Mouse (Mus musculus) WW6 (cell line): ENCODE measurements around the gene Ube2e3.

Experiments
- DNase-seq: peaks from one replicate; pipeline ENCODE4 v3.0.0-alpha.2; 2013; ENCODE audit warnings: low read depth, low spot score

Gene Ube2e3

DNA sequence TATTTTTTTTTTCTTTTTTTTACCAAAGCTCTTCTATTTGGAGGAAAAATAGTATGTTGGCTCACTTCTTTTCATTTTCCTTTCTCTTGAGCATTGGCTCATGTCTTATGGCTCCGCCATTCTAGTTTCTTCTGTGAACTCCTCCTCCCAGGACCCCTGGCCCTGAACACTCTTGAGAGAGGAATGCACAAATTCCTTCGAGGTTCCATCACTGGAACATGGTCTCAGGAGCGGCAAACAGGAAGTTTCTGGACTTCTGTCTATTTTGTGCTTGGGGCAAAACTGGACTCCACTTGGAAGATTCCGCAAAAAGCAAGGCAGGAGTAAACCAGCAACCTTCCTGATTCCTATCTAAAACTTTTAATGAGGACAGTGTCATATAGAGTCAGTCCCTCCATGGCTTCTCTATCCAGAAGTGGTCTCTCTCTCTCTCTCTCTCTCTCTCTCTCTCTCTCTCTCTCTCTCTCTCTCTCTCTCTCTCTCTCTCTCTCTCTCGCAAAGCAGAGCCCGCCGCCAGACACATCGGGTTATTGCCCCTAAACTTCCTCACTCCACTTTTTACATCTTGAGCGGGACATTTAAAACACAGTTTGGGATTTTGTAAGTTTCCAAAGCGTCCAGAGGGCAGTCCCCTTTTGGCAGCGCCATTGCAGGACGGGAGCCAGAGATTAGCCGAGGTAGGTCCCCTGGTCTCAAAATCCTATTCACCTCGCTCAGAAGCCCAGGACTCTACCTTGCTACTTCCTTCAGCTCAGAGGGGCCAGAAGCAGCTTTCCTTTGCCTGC, at the start of gene Ube2e3:
TSS of gene Ube2e3 (plus strand) at position 399 of the 785 bp plus-strand sequence.
- no peak for DNase-seq

GRCm38 (mm10) chr2:78829887-78830286, 38.0 kb upstream of the Ube2e3 start:
- no peak for DNase-seq

DNA sequence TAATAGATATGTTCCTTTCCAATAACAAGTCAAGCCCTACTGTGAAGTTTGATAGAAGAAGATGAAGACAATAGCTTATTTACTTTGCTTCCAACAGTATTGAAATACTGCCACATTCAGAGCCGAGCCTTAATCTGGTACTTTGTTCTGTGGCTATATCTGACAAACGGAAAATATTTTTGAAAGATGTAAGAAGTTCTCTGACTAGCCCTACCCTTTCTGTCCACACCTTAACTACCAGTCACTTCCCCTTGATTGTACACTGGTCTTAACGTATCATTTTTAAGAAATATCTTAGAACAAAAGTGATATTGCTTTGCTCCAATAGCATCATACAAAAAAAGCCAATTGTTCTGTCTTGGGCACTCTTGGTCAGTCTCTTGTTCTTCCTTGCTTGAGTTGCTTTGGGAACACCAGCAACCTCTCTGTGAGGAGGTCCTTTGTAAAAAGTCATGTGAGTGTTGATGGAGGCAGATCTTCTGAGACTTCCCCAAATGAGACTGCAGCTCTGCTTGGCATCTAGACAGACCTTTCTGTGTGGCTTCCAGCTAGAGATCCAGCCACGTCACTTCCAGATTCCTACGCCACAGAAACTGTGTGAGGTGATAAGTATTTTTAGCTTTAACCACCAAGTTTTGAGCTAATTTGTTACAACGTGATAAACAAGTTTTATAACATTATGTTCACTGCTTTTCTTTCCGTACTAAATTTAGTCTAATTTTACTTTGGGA, 26.3 kb upstream of the Ube2e3 start:
- no peak for DNase-seq

DNA sequence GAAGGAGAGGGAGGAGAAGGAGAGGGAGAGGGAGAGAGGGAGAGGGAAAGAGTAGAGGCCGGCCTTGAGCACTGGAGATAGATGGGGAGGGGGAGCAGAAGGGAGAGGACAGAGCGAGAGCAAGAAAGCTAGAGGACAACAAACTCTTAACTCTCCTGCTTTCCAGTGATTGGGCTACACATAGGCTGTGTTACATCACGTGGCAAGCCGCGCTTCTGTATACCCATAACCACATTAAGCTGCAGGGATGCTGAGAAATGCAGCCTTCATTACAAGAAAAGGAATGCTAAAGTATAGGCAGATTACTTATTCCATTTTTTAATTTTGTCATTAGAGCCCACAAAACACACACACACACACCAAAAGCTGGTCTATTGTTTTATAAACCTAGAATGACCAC, 23.6 kb upstream of the Ube2e3 start:
- DNase-seq: no peak

GRCm38 (mm10) chr2:78845274-78845673, 22.6 kb upstream of the Ube2e3 start:
- DNase-seq: no peak

DNA sequence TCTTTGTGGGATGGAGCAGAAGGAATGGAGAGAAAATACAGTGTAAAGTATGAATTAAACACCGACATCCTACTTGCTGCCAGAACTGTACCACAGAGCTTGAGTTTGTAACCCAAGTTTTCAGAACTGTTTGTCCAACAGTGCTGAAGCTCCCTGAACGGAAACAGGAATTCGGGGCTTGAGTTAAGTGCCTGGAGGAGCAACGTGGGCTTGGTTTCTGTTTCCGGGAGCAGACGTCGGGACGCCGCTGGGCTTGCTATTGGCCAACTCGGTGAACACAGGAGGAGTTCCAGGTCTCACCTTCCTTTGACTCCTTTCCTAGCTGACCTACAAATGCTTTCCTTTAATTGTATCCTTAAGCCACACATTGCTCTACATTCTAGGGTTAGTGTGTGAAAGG, 22.2 kb upstream of the Ube2e3 start:
- no peak for DNase-seq

GRCm38 (mm10) chr2:78854315-78854714, 13.6 kb upstream of the Ube2e3 start:
- no peak for DNase-seq

DNA sequence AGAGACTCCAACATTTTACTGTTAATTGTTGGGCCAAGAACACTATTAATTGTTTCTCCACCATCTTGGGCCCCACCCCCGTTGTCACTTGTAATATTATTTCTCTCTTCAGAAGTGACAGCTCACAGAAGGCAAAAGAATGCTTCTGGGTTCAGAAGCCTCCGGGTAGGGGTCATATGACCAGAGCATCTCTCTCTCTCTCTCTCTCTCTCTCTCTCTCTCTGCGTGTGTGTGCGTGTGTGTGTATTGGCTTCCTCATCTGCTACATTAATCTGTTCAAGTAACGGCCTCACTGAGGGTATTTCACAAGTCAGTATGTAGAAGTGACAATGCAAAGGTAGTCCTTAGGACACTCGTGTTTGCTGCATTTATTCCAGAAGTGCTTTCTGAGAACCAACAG, 9.3 kb upstream of the Ube2e3 start:
- DNase-seq: no peak

DNA sequence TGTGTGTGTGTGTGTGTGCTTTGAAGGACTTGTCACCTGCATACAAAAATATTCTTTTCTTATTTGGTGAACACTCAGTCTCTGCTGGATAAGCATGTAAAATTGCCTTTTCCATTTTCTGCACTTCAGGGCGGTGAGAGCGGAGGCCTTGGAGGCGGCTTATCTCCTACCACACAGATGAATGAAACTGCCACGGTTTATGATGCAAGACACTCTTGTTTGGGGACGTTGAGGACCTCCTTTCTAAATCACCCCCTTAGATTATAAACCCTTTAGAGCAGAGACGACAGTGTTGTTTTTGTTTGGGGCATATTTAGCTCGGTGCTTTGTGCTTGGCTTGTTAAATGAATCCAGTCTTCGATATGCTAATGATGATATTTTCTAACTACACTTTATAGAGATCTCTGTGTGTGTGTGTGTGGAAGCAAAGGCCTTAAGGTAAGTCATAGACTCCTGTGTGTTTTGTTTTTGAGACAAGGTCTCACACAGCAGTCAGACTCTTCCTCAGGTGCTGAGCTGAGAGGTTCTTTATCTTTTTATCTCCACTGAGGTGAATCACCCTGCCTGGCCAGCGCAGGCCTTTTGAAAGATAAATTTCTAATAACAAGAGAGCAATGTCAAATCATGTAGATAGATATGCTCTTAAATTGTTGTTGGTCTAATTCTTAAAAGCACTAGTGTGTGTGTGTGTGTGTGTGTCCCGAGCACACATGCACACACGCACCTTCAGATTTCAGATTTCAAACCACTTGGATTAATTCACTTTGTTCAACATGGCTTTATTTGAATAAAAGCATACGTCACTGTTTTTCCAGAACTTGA, 8.4 kb upstream of the Ube2e3 start:
- no peak for DNase-seq

- DNase-seq: no peak
These were observed 7.9 kb upstream of the Ube2e3 start for GRCm38 (mm10) chr2:78860088-78860372.

DNA sequence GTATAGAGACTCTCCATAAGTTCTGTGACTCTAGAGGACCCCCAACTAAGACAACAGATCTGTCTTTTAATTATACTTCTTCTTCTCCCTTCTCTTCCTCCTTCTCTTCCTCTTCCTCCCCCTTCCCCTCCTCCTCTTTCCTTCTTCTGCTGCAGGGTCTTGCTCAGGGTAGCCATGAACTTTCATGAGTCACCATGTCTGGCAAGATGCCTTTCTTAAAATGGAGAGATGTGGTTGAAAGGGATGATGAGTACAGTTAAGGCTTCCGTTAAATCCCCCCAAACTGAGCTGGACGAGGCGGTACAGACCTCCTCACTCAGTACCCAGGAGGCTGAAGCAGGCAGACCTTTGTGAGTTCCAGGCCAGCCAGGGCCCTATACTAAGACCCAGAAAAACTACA, 3.8 kb upstream of the Ube2e3 start:
- no peak for DNase-seq

DNA sequence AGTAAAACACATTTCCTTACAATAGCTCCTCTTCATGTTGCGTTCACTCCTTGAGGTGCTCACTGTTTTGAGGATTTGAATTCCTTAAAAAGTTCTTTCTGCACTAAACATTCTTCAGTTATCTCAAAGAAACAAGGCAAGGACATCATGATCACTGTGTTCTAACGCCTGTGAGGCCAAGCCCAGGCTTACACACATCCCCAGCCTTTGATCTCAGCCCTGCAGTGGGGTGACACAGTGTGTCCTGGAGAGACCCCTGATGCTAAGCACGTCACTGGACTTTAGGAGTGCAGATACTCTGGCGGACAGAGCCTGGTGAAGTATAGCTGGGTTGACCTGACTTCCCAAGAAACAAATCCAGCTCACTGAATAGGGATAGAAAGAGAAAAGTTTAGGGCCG, 3.1 kb upstream of the Ube2e3 start:
- DNase-seq: no peak

DNA sequence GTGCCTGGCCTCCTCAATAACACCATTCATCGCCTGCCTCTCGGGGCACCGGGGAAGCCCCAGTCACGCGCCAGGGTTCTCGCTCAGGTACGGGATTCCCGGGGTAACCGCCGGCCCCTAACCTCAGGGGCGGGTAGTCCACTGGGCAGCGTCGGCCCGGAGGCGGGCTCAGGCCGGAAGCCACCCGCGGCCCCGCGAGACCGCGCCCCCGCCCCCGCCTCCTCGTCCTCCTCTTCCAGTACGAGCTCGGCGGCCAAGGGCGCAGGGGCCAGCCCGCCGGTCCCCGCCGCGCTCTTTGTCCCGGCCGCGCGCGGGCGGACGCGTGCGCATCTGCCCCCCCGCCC, 559 bp downstream of the Ube2e3 start:
- DNase-seq: peak; percentile 77

GRCm38 (mm10) chr2:78868951-78869720, 1.2 kb downstream of the Ube2e3 start:
- no peak for DNase-seq

GRCm38 (mm10) chr2:78869721-78870442, 2.0 kb downstream of the Ube2e3 start:
- DNase-seq: no peak

DNA sequence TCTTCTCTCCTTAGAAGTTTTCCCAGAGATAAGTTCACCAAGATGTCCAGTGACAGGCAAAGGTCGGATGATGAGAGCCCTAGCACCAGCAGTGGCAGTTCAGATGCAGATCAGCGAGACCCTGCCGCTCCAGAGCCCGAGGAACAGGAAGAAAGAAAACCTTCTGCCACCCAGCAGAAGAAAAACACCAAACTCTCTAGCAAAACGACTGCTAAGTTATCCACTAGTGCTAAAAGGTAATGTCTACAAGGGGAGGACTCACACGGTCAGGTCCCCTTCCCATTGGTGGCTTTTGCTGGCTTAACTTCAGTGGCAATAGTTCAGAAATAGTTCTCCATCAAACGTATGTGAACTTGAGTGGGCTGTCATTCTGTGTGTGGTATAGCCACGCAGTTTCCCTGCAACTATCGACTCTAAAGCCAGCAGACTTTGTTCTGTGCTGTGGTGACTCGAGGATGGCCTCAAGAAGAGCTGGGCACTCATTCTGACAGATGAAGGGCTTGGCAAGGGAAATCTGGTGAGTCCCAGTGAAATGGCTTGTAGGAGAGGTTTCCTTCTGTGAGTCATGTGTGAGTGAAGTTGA, 2.6 kb downstream of the Ube2e3 start:
- DNase-seq: no peak

DNA sequence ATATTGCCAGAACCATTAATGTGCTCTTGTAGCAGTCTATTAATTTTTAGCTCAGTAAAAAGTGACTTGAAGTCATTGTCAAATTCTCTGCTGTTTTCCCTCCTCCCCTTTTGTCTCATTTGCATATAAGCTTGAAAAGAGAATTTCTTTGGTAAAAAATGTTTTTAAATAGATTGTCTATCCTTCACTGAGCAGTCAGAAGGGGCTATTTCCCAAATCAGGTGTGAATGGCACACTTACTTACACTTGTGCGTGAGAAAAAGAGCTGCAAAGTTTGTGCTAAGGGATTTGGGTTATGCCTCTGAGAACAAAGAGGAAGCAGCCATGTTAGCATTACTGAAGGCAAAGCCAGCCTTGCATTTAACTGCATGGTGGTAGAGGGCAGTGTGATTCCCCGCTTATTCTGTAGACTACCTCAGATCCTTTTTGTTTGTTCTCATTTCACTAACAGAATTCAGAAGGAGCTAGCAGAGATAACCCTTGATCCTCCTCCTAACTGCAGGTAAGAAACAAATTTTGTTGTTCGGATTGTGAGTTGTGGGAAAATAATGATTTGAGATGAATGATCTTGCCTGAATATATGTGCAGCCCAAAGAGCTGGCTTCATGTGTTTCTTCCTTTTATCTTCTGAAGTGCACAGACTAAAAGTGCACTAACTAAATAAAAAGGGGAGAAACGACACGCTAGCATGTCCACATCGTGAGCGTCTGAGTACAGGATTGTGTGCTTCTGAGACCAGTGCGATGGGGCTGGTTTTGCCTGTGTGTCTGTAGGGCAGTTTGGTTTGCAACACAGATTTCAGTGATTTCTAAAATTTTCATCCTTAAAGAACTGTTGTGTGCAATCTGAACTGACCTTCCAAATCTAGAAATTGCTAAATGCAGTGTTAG, 4.3 kb downstream of the Ube2e3 start:
- no peak for DNase-seq

DNA sequence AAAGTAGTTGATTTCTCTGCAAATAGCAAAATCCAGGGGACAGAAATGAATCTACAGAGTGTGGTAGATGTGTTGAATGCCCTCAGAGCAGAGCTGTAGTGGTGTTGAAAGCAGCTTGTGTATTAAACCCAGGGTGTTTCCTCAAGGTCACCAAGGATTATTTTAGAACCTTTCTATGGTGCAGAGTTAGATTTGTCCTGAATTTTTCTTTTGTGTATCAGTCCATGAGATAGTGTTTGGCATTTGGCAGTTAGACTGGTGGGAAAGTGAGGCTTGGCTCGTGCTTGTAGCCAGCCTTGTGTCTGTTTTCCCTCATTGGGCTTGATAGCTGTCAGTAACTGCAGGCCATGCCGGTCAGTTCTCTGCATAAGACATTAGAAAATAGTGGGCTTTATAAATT, 6.0 kb downstream of the Ube2e3 start:
- no peak for DNase-seq

DNA sequence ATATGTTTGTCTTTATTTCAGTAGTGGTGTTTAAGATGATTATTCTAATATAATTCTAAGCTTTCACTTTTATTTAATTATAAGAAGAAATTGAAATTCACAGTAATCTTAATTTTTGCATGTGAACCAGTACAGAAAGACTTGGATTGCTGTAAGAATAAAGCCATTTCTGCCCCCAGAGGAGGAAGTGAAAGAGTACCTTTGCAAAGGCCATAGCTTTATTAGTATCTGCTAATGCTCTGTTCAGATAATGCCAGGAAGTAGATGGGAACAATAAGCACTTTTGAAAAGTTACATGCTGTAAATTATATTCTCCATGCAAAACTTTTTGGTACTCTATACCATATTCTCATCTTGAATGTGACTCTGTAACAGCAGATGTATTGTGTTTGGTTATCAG, 8.1 kb downstream of the Ube2e3 start:
- no peak for DNase-seq

- no peak for DNase-seq
These were observed 14.1 kb downstream of the Ube2e3 start for GRCm38 (mm10) chr2:78882068-78882467.
